Mouse (Mus musculus) intestine, postnatal 0 days (tissue): ENCODE results near the gene Bmp2k. TPM values are rescaled to one million over a fixed set of nuclear protein-coding genes. Genes with fewer than 3 reads are reported as not detected.
A peak's percentile ranks its signal among the peaks of the same experiment; 100 is the strongest.

Experiments used
- ATAC-seq: fragments of 200-750 bp; cut with Nextera tagmentation; 2 replicates; pipeline ENCODE4 v1.8.0; 2017; ENCODE audit warnings: mild to moderate bottlenecking, moderate TSS enrichment, moderate library complexity
- H3K27ac ChIP-seq: fragments of 300-500 bp; sonication (generic); 2 replicates; pipeline ENCODE4 v1.5.1; 2014; ENCODE audit warnings: mild to moderate bottlenecking, low read depth, low read length, moderate library complexity
- H3K27me3 ChIP-seq: fragments of 300-500 bp; sonication (generic); replicated peaks from 2 replicates; pipeline ENCODE4 v1.6.1; 2014; ENCODE audit warnings: low read length, mixed read lengths; ENCODE audit not compliant: control insufficient read depth, insufficient read depth
- H3K36me3 ChIP-seq: fragments of 300-500 bp; sonication (generic); 2 replicates; pipeline ENCODE4 v1.6.1; 2014; ENCODE audit warnings: mild to moderate bottlenecking, moderate library complexity; ENCODE audit not compliant: control insufficient read depth, insufficient read depth
- H3K4me1 ChIP-seq: fragments of 300-500 bp; sonication (generic); replicated peaks from 2 replicates; pipeline ENCODE4 v1.6.1; 2014; ENCODE audit warnings: antibody characterized with exemption, low read length, mixed read lengths; ENCODE audit not compliant: control insufficient read depth, insufficient read depth
- H3K4me2 ChIP-seq: fragments of 300-500 bp; sonication (generic); replicated peaks from 2 replicates; pipeline ENCODE4 v1.6.1; 2014; ENCODE audit warnings: low read depth, mild to moderate bottlenecking, moderate library complexity
- H3K4me3 ChIP-seq: fragments of 300-500 bp; sonication (generic); 2 replicates; pipeline ENCODE4 v1.5.1; 2014; ENCODE audit warnings: low read depth, low read length
- H3K9ac ChIP-seq: fragments of 300-500 bp; sonication (generic); 2 replicates; pipeline ENCODE4 v1.6.1; 2014; ENCODE audit warnings: mild to moderate bottlenecking, low read depth, low read length
- H3K9me3 ChIP-seq: fragments of 300-500 bp; sonication (generic); 2 replicates; pipeline ENCODE4 v1.6.1; 2016; ENCODE audit warnings: mixed run types; ENCODE audit not compliant: control insufficient read depth
- CTCF ChIP-seq: sonication (generic); IDR thresholded peaks from 2 replicates; pipeline ENCODE4 v1.5.1; 2016; ENCODE audit warnings: low read depth, mild to moderate bottlenecking, control low read depth, antibody characterized with exemption, moderate library complexity
- WGBS: fragments of 180-500 bp; shearing (Covaris S2); extraction: QIAGEN DNeasy Blood & Tissue Kit; methylation state at CpG from one replicate; pipeline ENCODE4 v1.1.7; 2014; 5-methylcytosine and 5-hydroxymethylcytosine counted together
- polyA plus RNA-seq: library from polyadenylated mRNA; unstranded; fragments of >200 nt; fragmentation: Nextera tagmentation; extraction: Ambion mirVana; gene quantifications from 2 replicates; pipeline ENCODE4 v1.2.1, GENCODE M21; 2015

The Bmp2k gene
- polyA plus RNA-seq = 21.2 and 23.8 TPM in 2 replicates

- peak within 1 kb of the TSS; percentile 95 for H3K9ac ChIP-seq
- H3K36me3 ChIP-seq = no peaks in the 10 kb centered on the region; the same call in 1 of the 2 replicates
- under 1% methylated on average over 55 of the region's 78 CpGs for WGBS
Measured at GRCm38 (mm10) chr5:96997310-96997801, at the start of gene Bmp2k. Gene Bmp2k, plus strand, starts transcription at chr5:96997689.

GRCm38 (mm10) chr5:96948856-96949527, 48.5 kb upstream of the Bmp2k start:
- ATAC-seq = no peak
- Histone ChIP-seq H3K4me1 (no peaks in the 10 kb centered on the region), H3K4me3 (no peak overlapping the region), H3K9me3 (no peaks in the 10 kb centered on the region), H3K36me3 (no peaks in the 10 kb centered on the region), H3K27ac (no peak overlapping the region), H3K27me3 (no peaks in the 10 kb centered on the region), H3K4me2 (no peak overlapping the region), H3K9ac (no peak overlapping the region)
- TF ChIP-seq CTCF = no peak
- 78% methylated on average over 13 of the region's 13 CpGs for WGBS

More at GRCm38 (mm10) chr5:96997310-96997801, at the start of gene Bmp2k:
- H3K4me2 ChIP-seq = peak within 1 kb of the TSS; percentile 80
- peak; percentile 96 for ATAC-seq
- H3K9me3 ChIP-seq = no peaks in the 10 kb centered on the region
- H3K4me1 ChIP-seq = peaks cover 14% of the 10 kb centered on the region
- H3K27ac ChIP-seq = peak within 1 kb of the TSS; percentile 98
- peak within 1 kb of the TSS; percentile 87 for H3K4me3 ChIP-seq
- H3K27me3 ChIP-seq = no peaks in the 10 kb centered on the region
- TF ChIP-seq CTCF = peak; percentile 35

- Histone ChIP-seq H3K4me3 (no peak overlapping the region), H3K27me3 (no peaks in the 10 kb centered on the region), H3K9me3 (no peaks in the 10 kb centered on the region), H3K36me3 (no peaks in the 10 kb centered on the region), H3K4me2 (no peak overlapping the region), H3K27ac (no peak overlapping the region), H3K9ac (no peak overlapping the region), H3K4me1 (no peaks in the 10 kb centered on the region)
- WGBS = 87% methylated on average over 13 of the region's 13 CpGs
- no peak for TF ChIP-seq CTCF
- ATAC-seq = no peak
Measured at GRCm38 (mm10) chr5:96949839-96950666, 47.4 kb upstream of the Bmp2k start.

- 76% methylated on average over 10 of the region's 10 CpGs for WGBS
- no peak overlapping the region for H3K9ac ChIP-seq
- H3K4me1 ChIP-seq = no peaks in the 10 kb centered on the region
- no peaks in the 10 kb centered on the region for H3K27me3 ChIP-seq
- no peak overlapping the region for H3K27ac ChIP-seq
- no peaks in the 10 kb centered on the region for H3K9me3 ChIP-seq
- no peak overlapping the region for H3K4me2 ChIP-seq
- H3K36me3 ChIP-seq = no peaks in the 10 kb centered on the region
- ATAC-seq = no peak
- H3K4me3 ChIP-seq = no peak overlapping the region
- no peak for TF ChIP-seq CTCF
Measured at GRCm38 (mm10) chr5:96950667-96951492, 46.6 kb upstream of the Bmp2k start.

- Histone ChIP-seq H3K27ac (no peak overlapping the region), H3K9me3 (no peaks in the 10 kb centered on the region), H3K9ac (no peak overlapping the region), H3K27me3 (no peaks in the 10 kb centered on the region), H3K4me1 (no peaks in the 10 kb centered on the region), H3K4me2 (no peak overlapping the region), H3K4me3 (no peak overlapping the region), H3K36me3 (no peaks in the 10 kb centered on the region)
- 44% methylated on average over 8 of the region's 8 CpGs for WGBS
- peak; percentile 61; the same call in 1 of the 2 replicates for ATAC-seq
- TF ChIP-seq CTCF = no peak
Measured at GRCm38 (mm10) chr5:96951493-96952105, 45.9 kb upstream of the Bmp2k start.
